In genomic region chr2:72095002-72095401, GRCm38 (mm10) we compare ENCODE assay signal across 20 mouse cellular contexts.
DNase-seq lines count a peak whose midpoint lies in the region; ATAC-seq and TF ChIP-seq lines count a peak whose summit lies in the region.
"Had no signal": no experiment of that assay in that cellular context is flagged by ENCODE, and none has a peak within 500 bp of the region (broad histone marks: within the 10 kb centered on the region; RNA-seq: fewer than 3 reads in every experiment).

No protein-coding gene starts in this region.

- no peak overlapping the region for H3K4me2 ChIP-seq in intestine, embryonic 14.5 days (ENCODE audit: low read length)
- H3K4me2 ChIP-seq in intestine, postnatal 0 days (replicated peaks; ENCODE audit: low read depth): no peak overlapping the region
- H3K4me2 ChIP-seq in lung, embryonic 15.5 days: peak overlapping the region; percentile 28; the same call in 1 of the 2 replicates
- H3K4me2 ChIP-seq: midbrain, embryonic 13.5 days had no signal

- TF ChIP-seq CTCF in intestine, postnatal 0 days (IDR thresholded peaks at IDR 0.05; ENCODE audit: low read depth): no peak
- TF ChIP-seq CTCF in olfactory bulb, adult 2 months (IDR thresholded peaks at IDR 0.05; ENCODE audit: insufficient read depth, low read depth, low read length): no peak

- H3K36me3 ChIP-seq in intestine, embryonic 14.5 days (ENCODE audit: control insufficient read depth, insufficient read depth, low read length): no peaks in the 10 kb centered on the region
- H3K36me3 ChIP-seq in intestine, postnatal 0 days (ENCODE audit: control insufficient read depth, insufficient read depth): no peaks in the 10 kb centered on the region
- no peaks in the 10 kb centered on the region for H3K36me3 ChIP-seq in lung, embryonic 15.5 days
- H3K36me3 ChIP-seq: G1E; midbrain, embryonic 13.5 days had no signal

- TF ChIP-seq POLR2A in olfactory bulb, adult 2 months (IDR thresholded peaks at IDR 0.05; ENCODE audit: insufficient read depth, low read depth, low read length): no peak

- WGBS in intestine, embryonic 14.5 days: 58% methylated on average over 6 of the region's 6 CpGs
- 60% methylated on average over 6 of the region's 6 CpGs for WGBS in intestine, postnatal 0 days
- whole genome bisulfite sequencing in lung, embryonic 15.5 days: 51% methylated on average over 6 of the region's 6 CpGs
- 26% methylated on average over 6 of the region's 6 CpGs for WGBS in olfactory bulb, adult 2 months

- ATAC-seq in intestine, embryonic 14.5 days (replicated peaks; ENCODE audit: low FRiP score, low TSS enrichment, low read depth): no peak
- no peak for ATAC-seq in intestine, postnatal 0 days
- ATAC-seq in lung, embryonic 15.5 days (ENCODE audit: borderline replicate concordance, extremely low read depth, low FRiP score, low TSS enrichment): no peak
- ATAC-seq: CD4-positive, CD25-positive, alpha-beta regulatory T cell, adult 4 months; hindbrain, postnatal 0 days; liver, postnatal 0 days; midbrain, embryonic 13.5 days had no signal

- no peak overlapping the region for H3K9ac ChIP-seq in intestine, embryonic 14.5 days (ENCODE audit: low read length)
- no peak overlapping the region for H3K9ac ChIP-seq in intestine, postnatal 0 days (ENCODE audit: low read depth, low read length)
- H3K9ac ChIP-seq in lung, embryonic 15.5 days: no peak overlapping the region
- H3K9ac ChIP-seq: liver, postnatal 0 days; midbrain, embryonic 13.5 days had no signal

- H3K9me3 ChIP-seq in intestine, embryonic 14.5 days (ENCODE audit: control insufficient read depth, low read length): no peaks in the 10 kb centered on the region
- no peaks in the 10 kb centered on the region for H3K9me3 ChIP-seq in intestine, postnatal 0 days (ENCODE audit: control insufficient read depth)
- H3K9me3 ChIP-seq in lung, embryonic 15.5 days: no peaks in the 10 kb centered on the region
- H3K9me3 ChIP-seq: G1E; midbrain, embryonic 13.5 days had no signal

- H3K27ac ChIP-seq in intestine, embryonic 14.5 days (ENCODE audit: low read depth): peak overlapping the region; percentile 25; the same call in 1 of the 2 replicates
- no peak overlapping the region for H3K27ac ChIP-seq in intestine, postnatal 0 days (ENCODE audit: low read depth, low read length)
- peak overlapping the region; percentile 77 for H3K27ac ChIP-seq in lung, embryonic 15.5 days
- H3K27ac ChIP-seq in olfactory bulb, adult 2 months (ENCODE audit: insufficient read depth, low read depth, low read length): peak overlapping the region; percentile 53
- H3K27ac ChIP-seq: hindbrain, postnatal 0 days; midbrain, embryonic 13.5 days had no signal

- DNase-seq in adrenal gland, adult (ENCODE audit: inconsistent age in 2 of 2, low spot score in 1 of 2): peak; percentile 49 to 85
- no peak for DNase-seq in adrenal gland, adult 8-10 months
- no peak for DNase-seq in intestine, embryonic 14.5 days (ENCODE audit: low spot score)
- no peak for DNase-seq in lung, adult 18-20 months
- no peak for DNase-seq in cerebellum, postnatal 10 days
- DNase-seq: cerebellum, postnatal 14 days; embryo, embryonic 11 days; gastrocnemius, postnatal 10 days; liver; liver, postnatal 0 days; spleen, adult 18-20 months; thymus, postnatal 14 days had no signal

- no peak overlapping the region for H3K4me3 ChIP-seq in intestine, embryonic 14.5 days (ENCODE audit: low read depth, low read length)
- no peak overlapping the region for H3K4me3 ChIP-seq in intestine, postnatal 0 days (ENCODE audit: low read depth, low read length)
- no peak overlapping the region for H3K4me3 ChIP-seq in lung, embryonic 15.5 days
- no peak overlapping the region for H3K4me3 ChIP-seq in olfactory bulb, adult 2 months (ENCODE audit: insufficient read depth, low read depth, low read length)
- H3K4me3 ChIP-seq: midbrain, embryonic 13.5 days; myocyte had no signal

- no peaks in the 10 kb centered on the region for H3K27me3 ChIP-seq in intestine, embryonic 14.5 days (replicated peaks; ENCODE audit: control insufficient read depth, insufficient read depth, low read length)
- no peaks in the 10 kb centered on the region for H3K27me3 ChIP-seq in intestine, postnatal 0 days (replicated peaks; ENCODE audit: control insufficient read depth, insufficient read depth, low read length)
- H3K27me3 ChIP-seq in lung, embryonic 15.5 days: no peaks in the 10 kb centered on the region
- H3K27me3 ChIP-seq: midbrain, embryonic 13.5 days had no signal

- peaks cover 12% of the 10 kb centered on the region for H3K4me1 ChIP-seq in intestine, embryonic 14.5 days (replicated peaks; ENCODE audit: control insufficient read depth, insufficient read depth, low read length)
- no peaks in the 10 kb centered on the region for H3K4me1 ChIP-seq in intestine, postnatal 0 days (replicated peaks; ENCODE audit: control insufficient read depth, insufficient read depth, low read length)
- H3K4me1 ChIP-seq in lung, embryonic 15.5 days: peaks cover 36% of the 10 kb centered on the region
- peaks cover 13% of the 10 kb centered on the region for H3K4me1 ChIP-seq in olfactory bulb, adult 2 months (ENCODE audit: control insufficient read depth, insufficient read depth, low read length)

Comparison
In these comparisons a context has a peak if more than half of its experiments do, and no peak if none do; other contexts are left out.
1. DNase-seq: peak in adrenal gland, adult (2 of 2); none in adrenal gland, adult 8-10 months (single experiment), intestine, embryonic 14.5 days (single experiment), lung, adult 18-20 months (0 of 2) and cerebellum, postnatal 10 days (0 of 2).